10 mouse cellular contexts compared by ENCODE assay signal in the genomic region with DNA sequence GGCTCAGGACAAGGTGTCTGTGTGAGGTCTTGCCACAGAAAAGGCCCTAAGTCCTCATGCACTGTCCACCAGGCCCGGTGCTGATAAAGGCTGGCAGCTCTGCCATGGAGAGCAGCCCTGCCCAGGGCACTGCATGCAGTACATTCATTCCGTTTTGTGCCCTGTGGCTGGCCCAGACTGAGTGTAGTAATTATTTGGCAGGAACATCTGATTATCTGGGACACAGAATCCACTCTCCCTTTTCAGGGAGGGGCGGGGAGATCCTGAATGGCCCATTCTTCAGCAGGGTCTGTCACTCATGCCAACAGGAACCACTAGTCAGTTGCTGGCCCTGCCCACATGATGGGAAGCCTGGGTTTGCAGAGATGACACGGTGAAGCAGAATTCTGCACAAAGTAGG. TPM values are rescaled to one million over a fixed set of nuclear protein-coding genes. Genes with fewer than 3 reads are reported as not detected.
DNase-seq lines count a peak whose midpoint lies in the region; ATAC-seq lines count a peak whose summit lies in the region.
"Had no signal": no experiment of that assay in that cellular context is flagged by ENCODE, and none has a peak within 500 bp of the region (broad histone marks: within the 10 kb centered on the region; RNA-seq: fewer than 3 reads in every experiment).

No protein-coding gene starts in this region.

- 84% methylated on average over 4 of the region's 4 CpGs for WGBS in midbrain, embryonic 15.5 days
- 88% methylated on average over 4 of the region's 4 CpGs for WGBS in midbrain, embryonic 11.5 days

- DNase-seq in midbrain, embryonic 11.5 days (ENCODE audit: low spot score, missing footprints), result no peak
- DNase-seq in cerebellum, postnatal 36 days, result peak; percentile 76 to 77
- DNase-seq in layer of hippocampus, adult 9-11 months, result peak; percentile 91
- DNase-seq in right cerebral cortex, postnatal 25 days, result peak; percentile 34
- no peak for DNase-seq in embryo, embryonic 10.5 days (ENCODE audit: low spot score)
- DNase-seq in spleen, postnatal 10 days (ENCODE audit: low spot score in 2 of 2), result no peak
- DNase-seq in c-Kit-positive CD71-positive TER-119-positive erythroid progenitor cells, embryonic 14.5 days (ENCODE audit: low spot score), result no peak
- DNase-seq: kidney, postnatal 14 days had no signal

- H3K27ac ChIP-seq in midbrain, embryonic 15.5 days, result no peak overlapping the region
- H3K27ac ChIP-seq in midbrain, embryonic 11.5 days (ENCODE audit: low read depth, low read length), result no peak overlapping the region
- H3K27ac ChIP-seq: embryonic facial prominence, embryonic 12.5 days had no signal

- H3K9ac ChIP-seq in midbrain, embryonic 15.5 days, result no peak overlapping the region
- no peak overlapping the region for H3K9ac ChIP-seq in midbrain, embryonic 11.5 days (ENCODE audit: low read length)
- H3K9ac ChIP-seq: embryonic facial prominence, embryonic 12.5 days had no signal

- H3K27me3 ChIP-seq in midbrain, embryonic 15.5 days (replicated peaks), result no peaks in the 10 kb centered on the region
- H3K27me3 ChIP-seq in midbrain, embryonic 11.5 days (ENCODE audit: control insufficient read depth, insufficient read depth, low read length), result no peaks in the 10 kb centered on the region
- H3K27me3 ChIP-seq: embryonic facial prominence, embryonic 12.5 days had no signal

- H3K4me1 ChIP-seq in midbrain, embryonic 15.5 days, result no peaks in the 10 kb centered on the region
- no peaks in the 10 kb centered on the region for H3K4me1 ChIP-seq in midbrain, embryonic 11.5 days (ENCODE audit: control insufficient read depth, insufficient read depth, low read length)
- H3K4me1 ChIP-seq: embryonic facial prominence, embryonic 12.5 days had no signal

- peak; percentile 62 for ATAC-seq in midbrain, embryonic 15.5 days (replicated peaks)
- ATAC-seq in midbrain, embryonic 11.5 days (ENCODE audit: low FRiP score), result no peak

- H3K9me3 ChIP-seq in midbrain, embryonic 15.5 days, result no peaks in the 10 kb centered on the region
- H3K9me3 ChIP-seq in midbrain, embryonic 11.5 days (ENCODE audit: control insufficient read depth, low read length), result no peaks in the 10 kb centered on the region
- H3K9me3 ChIP-seq: embryonic facial prominence, embryonic 12.5 days had no signal

- H3K4me3 ChIP-seq in midbrain, embryonic 15.5 days, result no peak overlapping the region
- H3K4me3 ChIP-seq in midbrain, embryonic 11.5 days (ENCODE audit: low read depth, low read length), result no peak overlapping the region
- H3K4me3 ChIP-seq: embryonic facial prominence, embryonic 12.5 days had no signal

- no peak overlapping the region for H3K4me2 ChIP-seq in midbrain, embryonic 15.5 days
- H3K4me2 ChIP-seq in midbrain, embryonic 11.5 days, result no peak overlapping the region
- H3K4me2 ChIP-seq: embryonic facial prominence, embryonic 12.5 days had no signal

- H3K36me3 ChIP-seq in midbrain, embryonic 15.5 days (replicated peaks), result peaks cover 78% of the 10 kb centered on the region
- peaks cover 40% of the 10 kb centered on the region; the same call in 1 of the 2 replicates for H3K36me3 ChIP-seq in midbrain, embryonic 11.5 days (ENCODE audit: control insufficient read depth, insufficient read depth, low read length)

RNA-seq across cellular contexts. Expression of a gene that starts 29.1 kb away (rescaled TPM):
- polyA plus RNA-seq in midbrain, embryonic 15.5 days (2015; fragmentation: Nextera tagmentation; extraction: Ambion mirVana), result 0.26 and 0.40 TPM in 2 replicates
- polyA plus RNA-seq in midbrain, embryonic 11.5 days (2014; fragmentation: Nextera tagmentation; extraction: Ambion mirVana), result 0.07 and 0.48 TPM in 2 replicates

RNA-seq across cellular contexts. Expression of a gene that starts 30.9 kb away (rescaled TPM):
- polyA plus RNA-seq in midbrain, embryonic 15.5 days (2015; fragmentation: Nextera tagmentation; extraction: Ambion mirVana), result 208 and 210 TPM in 2 replicates
- 152 and 156 TPM in 2 replicates for polyA plus RNA-seq in midbrain, embryonic 11.5 days (2014; fragmentation: Nextera tagmentation; extraction: Ambion mirVana)

Comparison
In these comparisons a context has a peak if more than half of its experiments do, and no peak if none do; other contexts are left out.
1. DNase-seq: peak in cerebellum, postnatal 36 days (2 of 2), layer of hippocampus, adult 9-11 months (single experiment) and right cerebral cortex, postnatal 25 days (single experiment); none in midbrain, embryonic 11.5 days (single experiment), embryo, embryonic 10.5 days (single experiment), spleen, postnatal 10 days (0 of 2) and c-Kit-positive CD71-positive TER-119-positive erythroid progenitor cells, embryonic 14.5 days (single experiment).